Comparison of ENCODE assay signal across 28 mouse cellular contexts in the genomic region with DNA sequence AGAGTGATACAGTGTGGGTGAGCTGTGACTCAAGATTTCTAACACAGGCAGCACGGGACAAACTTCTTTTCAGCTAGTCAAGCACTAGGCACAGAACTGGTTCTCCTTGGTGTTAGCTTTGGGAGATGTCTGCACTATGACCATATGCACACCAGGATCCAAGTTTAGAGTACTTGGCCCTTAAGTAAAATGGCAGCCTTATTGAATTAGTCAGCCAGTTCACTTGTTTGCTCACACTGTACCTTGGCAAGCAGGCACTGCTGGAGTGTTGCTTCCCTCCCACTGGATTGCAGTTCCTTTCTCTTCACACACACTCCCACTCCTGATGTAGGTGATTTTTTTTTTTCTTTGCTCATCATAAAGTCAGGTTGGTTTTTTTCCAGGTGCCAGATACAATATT. TPM values are rescaled to one million over a fixed set of nuclear protein-coding genes. Genes with fewer than 3 reads are reported as not detected.
DNase-seq lines count a peak whose midpoint lies in the region; TF ChIP-seq lines count a peak whose summit lies in the region.
"Had no signal": no experiment of that assay in that cellular context is flagged by ENCODE, and none has a peak within 500 bp of the region (broad histone marks: within the 10 kb centered on the region; RNA-seq: fewer than 3 reads in every experiment).

No protein-coding gene starts in this region.

- H3K4me3 ChIP-seq in gastrocnemius, adult 2 months = no peak overlapping the region
- H3K4me3 ChIP-seq: embryonic facial prominence, embryonic 10.5 days; embryonic facial prominence, embryonic 15.5 days; heart, adult 2 months; heart, embryonic 12.5 days; hindbrain, embryonic 15.5 days; kidney, embryonic 15.5 days; limb, embryonic 13.5 days; megakaryocyte, embryonic 14.5 days; midbrain, embryonic 13.5 days; neural tube, embryonic 13.5 days; stomach, embryonic 15.5 days had no signal

- DNase-seq in gastrocnemius, adult 2 months = peak; percentile 44
- no peak for DNase-seq in gastrocnemius, postnatal 10 days
- DNase-seq in right cerebral cortex, adult 18-20 months = peak; percentile 60
- no peak for DNase-seq in right cerebral cortex, adult 2 months (ENCODE audit: low spot score in 2 of 2)
- DNase-seq in lung, postnatal 14 days = peak; percentile 25
- DNase-seq in layer of hippocampus, postnatal 25 days (ENCODE audit: extremely low spot score in 1 of 2, low spot score in 1 of 2) = no peak
- no peak for DNase-seq in cerebellum, adult 11 months
- DNase-seq in yolk sac, embryonic 10.5 days (ENCODE audit: low spot score) = no peak
- DNase-seq: adrenal gland, postnatal 10 days; cerebellum, adult 18-20 months; cerebellum, postnatal 10 days; gastrocnemius, postnatal 14 days; kidney, adult 11 months; kidney, postnatal 25 days; right cerebral cortex, postnatal 14 days; thymus, postnatal 14 days had no signal

- no peak for TF ChIP-seq CTCF in gastrocnemius, adult 2 months (IDR thresholded peaks at IDR 0.05)

- intact Hi-C loops in gastrocnemius, adult 2 months (cut with DNase I) = no loop called here

- peak overlapping the region; percentile 93 for H3K27ac ChIP-seq in gastrocnemius, adult 2 months
- H3K27ac ChIP-seq: embryonic facial prominence, embryonic 10.5 days; embryonic facial prominence, embryonic 15.5 days; heart, adult 2 months; hindbrain, embryonic 15.5 days; kidney, embryonic 15.5 days; limb, embryonic 13.5 days; liver, embryonic 14.5 days; midbrain, embryonic 13.5 days; neural tube, embryonic 13.5 days; stomach, embryonic 15.5 days had no signal

RNA-seq across cellular contexts. Expression of a gene that starts 35.8 kb away (rescaled TPM):
- total RNA-seq in gastrocnemius, adult 2 months (2021) = 100 to 1,000 TPM; 191 to 193 TPM
- 10 to 100 TPM; 68.8 to 86.6 TPM for total RNA-seq in gastrocnemius, postnatal 10 days (2021)
- 100 to 1,000 TPM; 149 to 151 TPM for total RNA-seq in layer of hippocampus, postnatal 25 days (2021)

RNA-seq across cellular contexts. Expression of a gene that starts 50.6 kb away (rescaled TPM):
- under 1 TPM in 1 of 2 experiments, not detected in 1; 0.15 TPM for total RNA-seq in gastrocnemius, adult 2 months (2021)
- total RNA-seq in gastrocnemius, postnatal 10 days (2021) = 1 to 10 TPM in 1 of 2 experiments, under 1 TPM in 1; 0.42 to 1.6 TPM
- under 1 TPM; 0.44 to 0.75 TPM for total RNA-seq in layer of hippocampus, postnatal 25 days (2021)

Comparison
In these comparisons a context has a peak if more than half of its experiments do, and no peak if none do; other contexts are left out.
1. DNase-seq: peak in gastrocnemius, adult 2 months (single experiment), right cerebral cortex, adult 18-20 months (single experiment) and lung, postnatal 14 days (single experiment); none in gastrocnemius, postnatal 10 days (single experiment), right cerebral cortex, adult 2 months (0 of 2), layer of hippocampus, postnatal 25 days (0 of 2), cerebellum, adult 11 months (single experiment) and yolk sac, embryonic 10.5 days (single experiment).